Comparison of ENCODE assay signal across 8 mouse cellular contexts in genomic region chr5:64812124-64812982, GRCm38 (mm10). TPM values are rescaled to one million over a fixed set of nuclear protein-coding genes. Genes with fewer than 3 reads are reported as not detected.
DNase-seq lines count a peak whose midpoint lies in the region; ATAC-seq and TF ChIP-seq lines count a peak whose summit lies in the region.

No protein-coding gene starts in this region.

- H3K27me3 ChIP-seq in embryonic facial prominence, embryonic 15.5 days = no peaks in the 10 kb centered on the region
- no peaks in the 10 kb centered on the region for H3K27me3 ChIP-seq in heart, embryonic 14.5 days (ENCODE audit: control insufficient read depth, insufficient read depth, low read length)
- no peaks in the 10 kb centered on the region for H3K27me3 ChIP-seq in kidney, postnatal 0 days (ENCODE audit: insufficient read depth, low read length)

- DNase-seq in urinary bladder, adult 18-20 months (ENCODE audit: low spot score in 2 of 2) = peak; percentile 89 to 94
- DNase-seq in urinary bladder, postnatal 10 days (ENCODE audit: low spot score) = no peak
- peak; percentile 78 for DNase-seq in kidney, postnatal 0 days (ENCODE audit: low spot score)
- DNase-seq in lung, postnatal 4 days = peak; percentile 91 to 93
- DNase-seq in retina, postnatal 1 day = peak; percentile 48
- DNase-seq in frontal cortex, postnatal 14 days (ENCODE audit: low spot score in 2 of 2) = no peak

- H3K9me3 ChIP-seq in embryonic facial prominence, embryonic 15.5 days (replicated peaks) = no peaks in the 10 kb centered on the region
- H3K9me3 ChIP-seq in heart, embryonic 14.5 days (ENCODE audit: control insufficient read depth, low read length) = no peaks in the 10 kb centered on the region
- no peaks in the 10 kb centered on the region for H3K9me3 ChIP-seq in kidney, postnatal 0 days (replicated peaks; ENCODE audit: low read length)

- peak; percentile 8; the same call in 1 of the 2 replicates for ATAC-seq in embryonic facial prominence, embryonic 15.5 days (ENCODE audit: insufficient number of reproducible peaks, low FRiP score, low TSS enrichment, low read depth)
- ATAC-seq in heart, embryonic 14.5 days (ENCODE audit: insufficient number of reproducible peaks, insufficient read depth, low FRiP score, low read depth) = 0 out of 2 replicates have a peak, but pooled peaks have one; percentile 7
- no peak; the same call in none of the 2 replicates for ATAC-seq in kidney, postnatal 0 days (replicated peaks; ENCODE audit: low FRiP score, low read depth)

- H3K4me3 ChIP-seq in embryonic facial prominence, embryonic 15.5 days (replicated peaks) = peak overlapping the region; percentile 24
- H3K4me3 ChIP-seq in heart, embryonic 14.5 days (ENCODE audit: control insufficient read depth in 1 of 2, insufficient read depth in 1 of 2, low read depth in 1 of 2, low read length in 2 of 2) = peak overlapping the region; percentile 17 to 24
- H3K4me3 ChIP-seq in kidney, postnatal 0 days (replicated peaks; ENCODE audit: low read depth, low read length) = 0 out of 2 replicates have a peak overlapping the region, but pooled peaks have one; percentile 2

- H3K4me2 ChIP-seq in embryonic facial prominence, embryonic 15.5 days (replicated peaks) = peak overlapping the region; percentile 37
- peak overlapping the region; percentile 60 for H3K4me2 ChIP-seq in heart, embryonic 14.5 days (ENCODE audit: low read length)
- H3K4me2 ChIP-seq in kidney, postnatal 0 days (ENCODE audit: low read length) = peak overlapping the region; percentile 47

- TF ChIP-seq CTCF in kidney, postnatal 0 days (IDR thresholded peaks at IDR 0.05; ENCODE audit: low read depth) = no peak

- H3K27ac ChIP-seq in embryonic facial prominence, embryonic 15.5 days (replicated peaks) = peak overlapping the region; percentile 88
- peak overlapping the region; percentile 89 to 94 for H3K27ac ChIP-seq in heart, embryonic 14.5 days (replicated peaks in 1 of 2; ENCODE audit: control insufficient read depth in 1 of 2, insufficient read depth in 1 of 2, low read depth in 2 of 2, low read length in 2 of 2)
- H3K27ac ChIP-seq in kidney, postnatal 0 days = peak overlapping the region; percentile 88

- no peak overlapping the region for H3K9ac ChIP-seq in embryonic facial prominence, embryonic 15.5 days
- H3K9ac ChIP-seq in heart, embryonic 14.5 days (ENCODE audit: low read length) = peak overlapping the region; percentile 69
- H3K9ac ChIP-seq in kidney, postnatal 0 days (ENCODE audit: low read depth, low read length) = peak overlapping the region; percentile 31

- peaks cover 90% of the 10 kb centered on the region for H3K4me1 ChIP-seq in embryonic facial prominence, embryonic 15.5 days
- peaks cover 44 to 84% of the 10 kb centered on the region in 2 experiments for H3K4me1 ChIP-seq in heart, embryonic 14.5 days (ENCODE audit: control insufficient read depth in 2 of 2, insufficient read depth in 2 of 2, low read length in 2 of 2)
- peaks cover 61% of the 10 kb centered on the region for H3K4me1 ChIP-seq in kidney, postnatal 0 days (replicated peaks; ENCODE audit: insufficient read depth, low read length)

- 17% methylated on average over 22 of the region's 22 CpGs for WGBS in embryonic facial prominence, embryonic 15.5 days
- WGBS in heart, embryonic 14.5 days = 20% methylated on average over 22 of the region's 22 CpGs
- WGBS in kidney, postnatal 0 days = 7% methylated on average over 22 of the region's 22 CpGs

- H3K36me3 ChIP-seq in embryonic facial prominence, embryonic 15.5 days = 0 out of 2 replicates have a peak, but pooled peaks cover 7% of the 10 kb centered on the region
- H3K36me3 ChIP-seq in heart, embryonic 14.5 days (ENCODE audit: control insufficient read depth, insufficient read depth, low read length) = peaks cover 30% of the 10 kb centered on the region
- 0 out of 2 replicates have a peak, but pooled peaks cover 4% of the 10 kb centered on the region for H3K36me3 ChIP-seq in kidney, postnatal 0 days (ENCODE audit: insufficient read depth, low read length)

RNA-seq across cellular contexts. Expression of gene Klf3, which starts 9.2 kb away (rescaled TPM):
- polyA plus RNA-seq in embryonic facial prominence, embryonic 15.5 days (2015; fragmentation: Nextera tagmentation; extraction: Ambion mirVana) = 92.0 and 94.2 TPM in 2 replicates
- 51.9 and 52.1 TPM in 2 replicates for polyA plus RNA-seq in heart, embryonic 14.5 days (2014; fragmentation: Nextera tagmentation; extraction: Ambion mirVana)
- 60.6 and 65.6 TPM in 2 replicates for polyA plus RNA-seq in kidney, postnatal 0 days (2015; fragmentation: Nextera tagmentation; extraction: Ambion mirVana)

Comparison
In these comparisons a context has a peak if more than half of its experiments do, and no peak if none do; other contexts are left out.
1. DNase-seq: peak in urinary bladder, adult 18-20 months (2 of 2), kidney, postnatal 0 days (single experiment), lung, postnatal 4 days (2 of 2) and retina, postnatal 1 day (single experiment); none in urinary bladder, postnatal 10 days (single experiment) and frontal cortex, postnatal 14 days (0 of 2).
2. Peak in every context shown above with its lines, with median percentiles within 50 percentile points of each other: H3K27ac ChIP-seq, H3K4me2 ChIP-seq and H3K4me3 ChIP-seq.